In the genomic region with DNA sequence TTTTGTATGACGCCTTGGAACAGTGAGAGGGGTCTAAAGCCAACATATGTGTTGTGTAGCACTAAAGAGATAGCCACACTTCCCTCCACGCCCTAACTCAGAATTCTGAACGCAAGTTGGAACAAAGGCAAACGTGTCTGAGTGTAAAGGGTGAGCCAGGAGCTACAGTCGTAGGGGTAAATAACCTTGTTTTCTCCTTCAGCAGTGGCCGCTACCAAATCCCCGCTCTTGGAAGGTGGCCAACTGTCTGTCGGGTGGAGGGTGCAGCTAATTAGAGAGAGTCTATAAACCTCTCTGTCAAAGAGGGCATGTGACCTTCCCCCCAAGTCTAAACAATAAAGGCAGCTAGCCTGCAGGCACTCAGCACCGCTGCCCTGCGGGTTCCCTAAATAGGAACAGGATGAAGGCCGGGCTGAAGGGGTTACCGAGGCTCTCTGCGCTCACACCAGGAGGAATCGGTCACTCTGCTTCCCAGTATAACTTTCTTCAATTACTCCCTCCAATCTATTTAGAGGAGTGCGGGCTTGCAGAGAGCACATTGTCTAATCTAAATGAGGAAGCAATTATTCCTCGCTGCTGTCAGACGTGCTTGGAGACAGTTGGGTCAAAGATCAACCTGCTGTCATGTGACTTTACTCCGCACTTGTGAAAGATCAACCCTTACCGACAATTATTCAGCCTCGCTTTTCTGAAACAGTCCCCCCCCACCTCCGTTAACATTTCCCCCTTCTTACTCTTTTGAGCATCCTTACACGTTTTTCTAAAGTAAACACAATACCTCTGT, we compare ENCODE assay signal across 8 mouse cellular contexts.
DNase-seq lines count a peak whose midpoint lies in the region; ATAC-seq and TF ChIP-seq lines count a peak whose summit lies in the region.

No protein-coding gene starts in this region.

- peaks cover 6% of the 10 kb centered on the region; the same call in 1 of the 2 replicates for H3K4me1 ChIP-seq in forebrain, embryonic 11.5 days (replicated peaks; ENCODE audit: control insufficient read depth, insufficient read depth, low read length)
- peaks cover 14% of the 10 kb centered on the region; the same call in 1 of the 2 replicates for H3K4me1 ChIP-seq in lung, postnatal 0 days (ENCODE audit: insufficient read depth, low read depth, low read length)

- H3K36me3 ChIP-seq in forebrain, embryonic 11.5 days (ENCODE audit: control insufficient read depth, insufficient read depth, low read length) = no peaks in the 10 kb centered on the region
- no peaks in the 10 kb centered on the region for H3K36me3 ChIP-seq in lung, postnatal 0 days (ENCODE audit: insufficient read depth, low read length)

- WGBS in forebrain, embryonic 11.5 days = under 1% methylated on average over 22 of the region's 22 CpGs
- WGBS in lung, postnatal 0 days = under 1% methylated on average over 22 of the region's 22 CpGs

- H3K9me3 ChIP-seq in forebrain, embryonic 11.5 days (ENCODE audit: control insufficient read depth, low read length) = no peaks in the 10 kb centered on the region; the same call in 1 of the 2 replicates
- H3K9me3 ChIP-seq in lung, postnatal 0 days (ENCODE audit: low read length) = no peaks in the 10 kb centered on the region

- peak overlapping the region; percentile 87 for H3K27ac ChIP-seq in forebrain, embryonic 11.5 days (ENCODE audit: low read depth, low read length)
- H3K27ac ChIP-seq in lung, postnatal 0 days (ENCODE audit: low read length) = peak overlapping the region; percentile 83

- intact Hi-C loops in heart, postnatal 10 days (cut with DNase I) = loop anchor here (1.0 to 2.0 kb wide), 5 partner anchors 21 to 123 kb away; a partner anchor contains a TSS

- no peak for TF ChIP-seq CTCF in lung, postnatal 0 days (IDR thresholded peaks at IDR 0.05)

- ATAC-seq in forebrain, embryonic 11.5 days (replicated peaks; ENCODE audit: low FRiP score) = peak; percentile 89
- peak; percentile 64 for ATAC-seq in lung, postnatal 0 days
- ATAC-seq in neutrophil, adult 5-6 weeks (ENCODE audit: extremely low read depth, insufficient number of reproducible peaks, low FRiP score, poor library complexity, severe bottlenecking) = peak; percentile 80

- peak overlapping the region; percentile 44 for H3K9ac ChIP-seq in forebrain, embryonic 11.5 days (ENCODE audit: low read length)
- H3K9ac ChIP-seq in lung, postnatal 0 days (replicated peaks; ENCODE audit: low read depth) = 0 out of 2 replicates have a peak overlapping the region, but pooled peaks have one; percentile 12

- H3K27me3 ChIP-seq in forebrain, embryonic 11.5 days (ENCODE audit: control insufficient read depth, insufficient read depth, low read length) = no peaks in the 10 kb centered on the region
- H3K27me3 ChIP-seq in lung, postnatal 0 days (replicated peaks; ENCODE audit: insufficient read depth, low read length) = no peaks in the 10 kb centered on the region

- peak overlapping the region; percentile 4 for H3K4me3 ChIP-seq in forebrain, embryonic 11.5 days (ENCODE audit: low read depth, low read length)
- H3K4me3 ChIP-seq in lung, postnatal 0 days (ENCODE audit: low read depth, low read length) = peak overlapping the region; percentile 36

- no peak for TF ChIP-seq EP300 in lung, postnatal 0 days (IDR thresholded peaks at IDR 0.05)

- peak; percentile 7 to 19 for DNase-seq in CD8-positive naive resting alpha-beta T cell, adult 2 months (ENCODE audit: low read depth in 2 of 2, low spot score in 2 of 2)
- peak; percentile 44 to 56 for DNase-seq in adrenal gland, postnatal 36 days
- DNase-seq in forebrain, embryonic 11.5 days (ENCODE audit: low spot score) = peak; percentile 88
- peak; percentile 87 to 88 for DNase-seq in heart, postnatal 10 days
- DNase-seq in kidney, postnatal 25 days = peak; percentile 78 to 79
- DNase-seq in lung, postnatal 0 days (ENCODE audit: low spot score) = peak; percentile 90
- DNase-seq in thymus, postnatal 14 days = peak; percentile 43

- peak overlapping the region; percentile 49 for H3K4me2 ChIP-seq in forebrain, embryonic 11.5 days (ENCODE audit: low read depth, low read length, severe bottlenecking)
- peak overlapping the region; percentile 52 for H3K4me2 ChIP-seq in lung, postnatal 0 days (replicated peaks; ENCODE audit: low read depth, low read length)

Comparison
In these comparisons a context has a peak if more than half of its experiments do, and no peak if none do; other contexts are left out.
1. Peak in every context shown above with its lines: DNase-seq, ATAC-seq, H3K4me3 ChIP-seq and H3K27ac ChIP-seq.
2. DNase-seq: peak in every context shown above with its lines; median percentile 90 in lung, postnatal 0 days; 88 in forebrain, embryonic 11.5 days; 88 in heart, postnatal 10 days; 78 in kidney, postnatal 25 days; 50 in adrenal gland, postnatal 36 days; 43 in thymus, postnatal 14 days; 13 in CD8-positive naive resting alpha-beta T cell, adult 2 months.